Mouse (Mus musculus): ENCODE data around the gene Pmm1. TPM values are rescaled to one million over a fixed set of nuclear protein-coding genes. Genes with fewer than 3 reads are reported as not detected.
A peak's percentile ranks its signal among the peaks of the same experiment; 100 is the strongest.

The Pmm1 gene
- total and polyA plus RNA-seq, 3 experiments, result 51.8 to 140 (median 128) TPM

- TF ChIP-seq ZC3H11A (IDR thresholded peaks at IDR 0.05; ENCODE audit: low read depth, low read length), result no peak
- no peak for TF ChIP-seq KAT2A (IDR thresholded peaks at IDR 0.05; ENCODE audit: insufficient replicate concordance, low read length)
- TF ChIP-seq RCOR1 (conservative IDR thresholded peaks at IDR 0.05; ENCODE audit: low read depth, low read length), result no peak
- TF ChIP-seq EP300 (IDR thresholded peaks at IDR 0.05; ENCODE audit: low read length), result no peak
- no peak for TF ChIP-seq HCFC1 (IDR thresholded peaks at IDR 0.05; ENCODE audit: low read depth, low read length)
- TF ChIP-seq MYC (IDR thresholded peaks at IDR 0.05; ENCODE audit: low read depth, low read length), result no peak
- no peak for TF ChIP-seq IRF4 (IDR thresholded peaks at IDR 0.05; ENCODE audit: low read depth, low read length)
- TF ChIP-seq PAX5 (IDR thresholded peaks at IDR 0.05; ENCODE audit: low read length), result no peak
- TF ChIP-seq JUND (conservative IDR thresholded peaks at IDR 0.05; ENCODE audit: low read depth, low read length), result no peak
- TF ChIP-seq ETS1 (conservative IDR thresholded peaks at IDR 0.05; ENCODE audit: low read depth, low read length), result no peak
- no peak for TF ChIP-seq POLR2A (IDR thresholded peaks at IDR 0.05; ENCODE audit: low read depth, low read length)
- TF ChIP-seq ZMIZ1 (IDR thresholded peaks at IDR 0.05; ENCODE audit: low read depth, low read length), result no peak
- no peak for TF ChIP-seq UBTF (IDR thresholded peaks at IDR 0.05; ENCODE audit: low read depth, low read length)
- no peak for TF ChIP-seq CHD1 (IDR thresholded peaks at IDR 0.05; ENCODE audit: low read depth, low read length)
- no peak for TF ChIP-seq CHD2 (IDR thresholded peaks at IDR 0.05; ENCODE audit: low read length)
- H3K9ac ChIP-seq (ENCODE audit: insufficient read depth, low read depth), result no peak overlapping the region
Observed at GRCm38 (mm10) chr15:81990549-81990948, 29.8 kb upstream of the Pmm1 start.

GRCm38 (mm10) chr15:81989371-81990062 lies 28.8 kb upstream of the Pmm1 start:
- no peak overlapping the region for H3K4me2 ChIP-seq (ENCODE audit: insufficient read depth, low read depth, poor library complexity, severe bottlenecking)
- peak; percentile 84 for DNase-seq (ENCODE audit: extremely low read depth)
- H3K27ac ChIP-seq (ENCODE audit: insufficient read depth, low read depth), result no peak overlapping the region
- dilution Hi-C loops (cut with MboI; ENCODE audit: extremely low pct_ligation_motif_present, extremely low pct_unique_long_range_greater_than_20kb, low sequenced_read_pairs) (no loop called here), in situ Hi-C loops (cut with MboI; ENCODE audit: low pct_ligation_motif_present, low pct_unique_long_range_greater_than_20kb, low sequenced_read_pairs) (no loop called here)
- no peaks in the 10 kb centered on the region for H3K9me3 ChIP-seq (replicated peaks; ENCODE audit: low read length)
- no peaks in the 10 kb centered on the region for H3K79me2 ChIP-seq (replicated peaks; ENCODE audit: control insufficient read depth, extremely low read depth, insufficient read depth, poor library complexity, severe bottlenecking)
- H3K4me1 ChIP-seq (ENCODE audit: control insufficient read depth in 1 of 2, insufficient read depth in 2 of 2), result peaks cover 0 to 15% of the 10 kb centered on the region in 2 experiments; a peak in 1 of 4 replicates
- H3K36me3 ChIP-seq (replicated peaks in 1 of 2; ENCODE audit: control insufficient read depth in 1 of 2, insufficient read depth in 1 of 2, low read length in 1 of 2), result peaks cover 11 to 37% of the 10 kb centered on the region in 2 experiments
- H3K27me3 ChIP-seq (replicated peaks), result no peaks in the 10 kb centered on the region
- H3K9ac ChIP-seq (ENCODE audit: insufficient read depth, low read depth), result no peak overlapping the region
- no peak overlapping the region for H3K4me3 ChIP-seq (replicated peaks in 1 of 3; ENCODE audit: low read depth in 2 of 3, low read length in 2 of 3, poor library complexity in 1 of 3)
- TF ChIP-seq USF2 (conservative IDR thresholded peaks at IDR 0.05; ENCODE audit: low read depth, low read length), result no peak
- no peak for TF ChIP-seq EP300 (IDR thresholded peaks at IDR 0.05; ENCODE audit: low read length)
- no peak for TF ChIP-seq MAZ (IDR thresholded peaks at IDR 0.05; ENCODE audit: low read depth, low read length)
- TF ChIP-seq USF1 (IDR thresholded peaks at IDR 0.05; ENCODE audit: low read depth, low read length), result no peak
- no peak for TF ChIP-seq JUND (conservative IDR thresholded peaks at IDR 0.05; ENCODE audit: low read depth, low read length)
- TF ChIP-seq ZKSCAN1 (IDR thresholded peaks at IDR 0.05; ENCODE audit: borderline replicate concordance, low read depth, low read length), result no peak
- TF ChIP-seq CHD2 (IDR thresholded peaks at IDR 0.05; ENCODE audit: low read length), result no peak
- TF ChIP-seq TCF12 (IDR thresholded peaks at IDR 0.05; ENCODE audit: low read depth, low read length), result no peak
- peak; percentile 99 for TF ChIP-seq SMC3 (IDR thresholded peaks at IDR 0.05; ENCODE audit: low read depth, low read length)
- no peak for TF ChIP-seq MXI1 (IDR thresholded peaks at IDR 0.05; ENCODE audit: low read depth, low read length)
- no peak for TF ChIP-seq E2F4 (IDR thresholded peaks at IDR 0.05; ENCODE audit: insufficient replicate concordance, low read depth, low read length)
- no peak for TF ChIP-seq HCFC1 (IDR thresholded peaks at IDR 0.05; ENCODE audit: low read depth, low read length)
- no peak for TF ChIP-seq GABPA (IDR thresholded peaks at IDR 0.05; ENCODE audit: insufficient replicate concordance, low read depth, low read length)
- no peak for TF ChIP-seq UBTF (IDR thresholded peaks at IDR 0.05; ENCODE audit: low read depth, low read length)
- TF ChIP-seq ETS1 (conservative IDR thresholded peaks at IDR 0.05; ENCODE audit: low read depth, low read length), result no peak
- no peak for TF ChIP-seq KAT2A (IDR thresholded peaks at IDR 0.05; ENCODE audit: insufficient replicate concordance, low read length)
- peak; percentile 88 for TF ChIP-seq ZC3H11A (IDR thresholded peaks at IDR 0.05; ENCODE audit: low read depth, low read length)
- no peak for TF ChIP-seq NELFE (IDR thresholded peaks at IDR 0.05; ENCODE audit: low read depth, low read length)
- TF ChIP-seq RAD21 (IDR thresholded peaks at IDR 0.05; ENCODE audit: low read depth, low read length), result peak; percentile 92
- TF ChIP-seq POLR2A (IDR thresholded peaks at IDR 0.05; ENCODE audit: low read depth, low read length), result no peak
- no peak for TF ChIP-seq MAX (IDR thresholded peaks at IDR 0.05; ENCODE audit: low read length)
- TF ChIP-seq RCOR1 (conservative IDR thresholded peaks at IDR 0.05; ENCODE audit: low read depth, low read length), result no peak
- no peak for TF ChIP-seq JUN (IDR thresholded peaks at IDR 0.05; ENCODE audit: insufficient read depth, low read depth, low read length)
- TF ChIP-seq POLR2AphosphoS2 (IDR thresholded peaks at IDR 0.05; ENCODE audit: low read depth, low read length), result no peak
- TF ChIP-seq IRF4 (IDR thresholded peaks at IDR 0.05; ENCODE audit: low read depth, low read length), result no peak
- TF ChIP-seq MAFK (IDR thresholded peaks at IDR 0.05; ENCODE audit: insufficient replicate concordance, low read length), result no peak

More at GRCm38 (mm10) chr15:81990549-81990948, 29.8 kb upstream of the Pmm1 start:
- Histone ChIP-seq H3K79me2 (replicated peaks; ENCODE audit: control insufficient read depth, extremely low read depth, insufficient read depth, poor library complexity, severe bottlenecking) (no peaks in the 10 kb centered on the region), H3K36me3 (replicated peaks in 1 of 2; ENCODE audit: control insufficient read depth in 1 of 2, insufficient read depth in 1 of 2, low read length in 1 of 2) (peaks cover 17 to 47% of the 10 kb centered on the region in 2 experiments), H3K4me1 (ENCODE audit: control insufficient read depth in 1 of 2, insufficient read depth in 2 of 2) (peaks cover 0 to 5% of the 10 kb centered on the region in 2 experiments; a peak in 1 of 4 replicates), H3K4me3 (replicated peaks in 1 of 3; ENCODE audit: low read depth in 2 of 3, low read length in 2 of 3, poor library complexity in 1 of 3) (no peak overlapping the region), H3K27me3 (replicated peaks) (no peaks in the 10 kb centered on the region), H3K27ac (ENCODE audit: insufficient read depth, low read depth) (no peak overlapping the region), H3K4me2 (ENCODE audit: insufficient read depth, low read depth, poor library complexity, severe bottlenecking) (no peak overlapping the region), H3K9me3 (replicated peaks; ENCODE audit: low read length) (no peaks in the 10 kb centered on the region)
- in situ Hi-C loops (cut with MboI; ENCODE audit: low pct_ligation_motif_present, low pct_unique_long_range_greater_than_20kb, low sequenced_read_pairs) (no loop called here), dilution Hi-C loops (cut with MboI; ENCODE audit: extremely low pct_ligation_motif_present, extremely low pct_unique_long_range_greater_than_20kb, low sequenced_read_pairs) (no loop called here)
- DNase-seq (ENCODE audit: extremely low read depth), result no peak
